Mouse (Mus musculus) cerebellum, adult 2 months (tissue): ENCODE results near the gene Plcb4.

Source experiments
- CTCF ChIP-seq: fragments of 200-500 bp; IDR thresholded peaks from 2 replicates; pipeline ENCODE4 v1.5.1; 2011; ENCODE audit warnings: low read depth, mild to moderate bottlenecking, control low read depth, low read length, moderate library complexity, borderline replicate concordance; ENCODE audit not compliant: insufficient read depth
- POLR2A ChIP-seq: fragments of 200-500 bp; IDR thresholded peaks from 2 replicates; pipeline ENCODE4 v1.6.1; 2011; ENCODE audit warnings: low read length, control low read depth, borderline replicate concordance; ENCODE audit not compliant: insufficient read depth

DNA sequence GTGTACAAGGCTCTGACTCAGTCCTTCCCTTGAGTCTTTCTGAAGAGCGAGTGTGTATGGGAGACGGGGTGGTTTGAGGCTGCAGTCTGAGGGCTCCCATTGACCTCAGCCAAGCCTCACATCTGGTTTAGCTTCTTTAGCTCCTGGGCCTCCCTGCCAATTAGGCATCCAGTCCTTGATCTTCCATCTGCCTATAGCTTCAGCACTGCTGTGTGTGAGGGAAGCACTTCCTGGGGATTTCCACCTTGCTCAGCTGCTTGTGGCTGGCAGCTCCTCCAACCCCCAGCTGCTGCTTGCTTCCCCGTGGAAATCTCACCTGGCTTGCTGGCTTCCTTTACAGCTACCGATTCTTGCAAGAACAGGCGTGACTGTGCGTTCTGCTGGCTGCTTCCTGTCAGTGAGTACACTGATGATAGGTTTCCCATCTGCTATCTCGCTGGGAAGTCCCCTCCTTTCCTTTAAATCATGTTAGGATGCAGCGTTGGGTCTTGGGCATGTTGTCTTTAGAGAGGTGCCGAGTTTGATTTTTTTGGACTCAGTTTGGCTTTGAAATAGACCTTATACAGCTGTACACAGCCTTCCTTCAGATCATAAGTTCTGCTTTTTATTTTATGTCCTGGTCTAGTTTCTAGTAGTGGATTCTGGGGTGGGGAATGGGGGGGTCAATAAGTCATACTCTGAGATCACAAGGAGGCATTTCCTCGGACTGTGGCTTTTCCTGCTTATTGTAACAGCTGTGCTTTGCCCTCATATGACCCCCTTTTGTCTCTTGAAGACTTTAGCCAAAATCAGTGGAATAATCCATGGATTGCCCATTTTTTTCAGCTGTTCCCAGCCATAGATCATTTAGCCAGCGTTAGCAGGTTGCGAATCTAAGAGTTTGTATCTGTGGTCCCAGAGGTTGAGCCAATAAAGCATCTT lies 34.0 kb downstream of the Plcb4 start:
- TF ChIP-seq CTCF (no peak), POLR2A (no peak)
